Mouse (Mus musculus): ENCODE results near the gene Ddost.
"Not testable (repeated sequence)": the region's sequence is repeated elsewhere in the genome, so short reads cannot be mapped to it uniquely, and the experiment has no call there.

The Ddost gene

GRCm38 (mm10) chr4:138311595-138311994 lies 7.1 kb downstream of the Ddost start:
- no peak for DNase-seq (ENCODE audit: low read depth, low spot score)

GRCm38 (mm10) chr4:138312105-138312504 lies 7.6 kb downstream of the Ddost start:
- DNase-seq (ENCODE audit: low read depth, low spot score), result no peak

GRCm38 (mm10) chr4:138313021-138313420 lies 8.5 kb downstream of the Ddost start:
- no peak for DNase-seq (ENCODE audit: low read depth, low spot score)

- no peak for DNase-seq (ENCODE audit: low read depth, low spot score)
These were observed 9.3 kb downstream of the Ddost start for GRCm38 (mm10) chr4:138313795-138314194.

- no peak for DNase-seq (ENCODE audit: low read depth, low spot score)
These were observed 11.3 kb downstream of the Ddost start for GRCm38 (mm10) chr4:138315781-138316180.

- no peak for DNase-seq (ENCODE audit: low read depth, low spot score)
These were observed 11.8 kb downstream of the Ddost start for GRCm38 (mm10) chr4:138316369-138316768.

GRCm38 (mm10) chr4:138318509-138319266 lies 14.2 kb downstream of the Ddost start:
- DNase-seq (ENCODE audit: low read depth, low spot score), result no peak

- peak; percentile 59 for DNase-seq (ENCODE audit: low read depth, low spot score)
These were observed 15.0 kb downstream of the Ddost start for GRCm38 (mm10) chr4:138319508-138319907.

GRCm38 (mm10) chr4:138320711-138321110 lies 16.2 kb downstream of the Ddost start:
- no peak for DNase-seq (ENCODE audit: low read depth, low spot score)

- DNase-seq (ENCODE audit: low read depth, low spot score), result no peak
These were observed 17.0 kb downstream of the Ddost start for GRCm38 (mm10) chr4:138321488-138321887.

GRCm38 (mm10) chr4:138322692-138323091 lies 18.2 kb downstream of the Ddost start:
- no peak for DNase-seq (ENCODE audit: low read depth, low spot score)

- DNase-seq (ENCODE audit: low read depth, low spot score), result no peak
These were observed 19.2 kb downstream of the Ddost start for GRCm38 (mm10) chr4:138323753-138324152.

- DNase-seq (ENCODE audit: low read depth, low spot score), result no peak
These were observed 19.9 kb downstream of the Ddost start for GRCm38 (mm10) chr4:138324451-138324850.

- DNase-seq (ENCODE audit: low read depth, low spot score), result peak; percentile 79
These were observed 21.0 kb downstream of the Ddost start for GRCm38 (mm10) chr4:138325466-138326076.

GRCm38 (mm10) chr4:138326077-138326695 lies 21.7 kb downstream of the Ddost start, which contains the start of gene Pink1:
Gene Pink1, minus strand, starts transcription at chr4:138326307.
- DNase-seq (ENCODE audit: low read depth, low spot score), result peak; percentile 68

- DNase-seq (ENCODE audit: low read depth, low spot score), result not testable (repeated sequence)
These were observed 22.6 kb downstream of the Ddost start for GRCm38 (mm10) chr4:138327155-138327554.

GRCm38 (mm10) chr4:138327891-138328470 lies 23.5 kb downstream of the Ddost start:
- no peak for DNase-seq (ENCODE audit: low read depth, low spot score)

- DNase-seq (ENCODE audit: low read depth, low spot score), result no peak
These were observed 25.7 kb downstream of the Ddost start for GRCm38 (mm10) chr4:138330264-138330671.

GRCm38 (mm10) chr4:138331647-138332046 lies 27.1 kb downstream of the Ddost start:
- no peak for DNase-seq (ENCODE audit: low read depth, low spot score)

- no peak for DNase-seq (ENCODE audit: low read depth, low spot score)
These were observed 28.6 kb downstream of the Ddost start for GRCm38 (mm10) chr4:138333135-138333534.

- DNase-seq (ENCODE audit: low read depth, low spot score), result no peak
These were observed 30.5 kb downstream of the Ddost start for GRCm38 (mm10) chr4:138335036-138335435.

GRCm38 (mm10) chr4:138335648-138336047 lies 31.1 kb downstream of the Ddost start:
- no peak for DNase-seq (ENCODE audit: low read depth, low spot score)

All from WW6 (cell line).